Mouse (Mus musculus): Measurements from ENCODE around the gene Atp6v1g1. TPM values are rescaled to one million over a fixed set of nuclear protein-coding genes. Genes with fewer than 3 reads are reported as not detected.

Atp6v1g1 gene
- polyA plus RNA-seq (2012; rRNA removed) = 87.5 and 90.9 TPM in 2 replicates

GRCm38 (mm10) chr4:63544494-63545230 is at the start of gene Atp6v1g1:
Gene Atp6v1g1, plus strand, starts transcription at chr4:63544772.

GRCm38 (mm10) chr4:63495915-63496278 is 48.7 kb upstream of the Atp6v1g1 start, which contains the start of gene Whrn:
Gene Whrn, minus strand, starts transcription at chr4:63495991.

GRCm38 (mm10) chr4:63558407-63559081 is 14.0 kb downstream of the Atp6v1g1 start, which contains the start of gene Tmem268:
Gene Tmem268, plus strand, starts transcription at chr4:63558781.

Other genes with a start within 250 kb of the Atp6v1g1 start
- gene Orm1, start 200.2 kb upstream of the Atp6v1g1 start, polyA plus RNA-seq (2012; rRNA removed) = 3.1 and 3.8 TPM in 2 replicates
- not detected in 2 replicates for gene Orm3, start 188.6 kb upstream of the Atp6v1g1 start, polyA plus RNA-seq (2012; rRNA removed)
- gene Orm2, start 182.3 kb upstream of the Atp6v1g1 start, polyA plus RNA-seq (2012; rRNA removed) = not detected in 2 replicates
- gene Akna, start 141.4 kb upstream of the Atp6v1g1 start, polyA plus RNA-seq (2012; rRNA removed) = 3.0 and 3.6 TPM in 2 replicates
- gene Whrn, start 48.8 kb upstream of the Atp6v1g1 start, polyA plus RNA-seq (2012; rRNA removed) = 1.3 and 2.1 TPM in 2 replicates
- gene Tmem268, start 14.0 kb downstream of the Atp6v1g1 start, polyA plus RNA-seq (2012; rRNA removed) = 16.6 and 20.7 TPM in 2 replicates
- gene Gm11213, start 60.5 kb downstream of the Atp6v1g1 start, polyA plus RNA-seq (2012; rRNA removed) = not detected in 2 replicates
- not detected in 2 replicates for gene Tex48, start 77.7 kb downstream of the Atp6v1g1 start, polyA plus RNA-seq (2012; rRNA removed)
- not detected in 2 replicates for gene Gm11214, start 118.6 kb downstream of the Atp6v1g1 start, polyA plus RNA-seq (2012; rRNA removed)
- 0.01 TPM in 2 replicates for gene Tnfsf15, start 200.3 kb downstream of the Atp6v1g1 start, polyA plus RNA-seq (2012; rRNA removed)